Mouse (Mus musculus): ENCODE results near the gene Nbl1.

Nbl1 gene

GRCm38 (mm10) chr4:139092356-139093195, at the start of gene Nbl1:
Nbl1 (minus strand) TSS chr4:139092993.
- ChIA-PET CTCF (interaction anchor here (0.5 to 2.7 kb wide), 16 partner anchors 8 to 1105 kb away, joined by 3 to 9 read pairs (median 3); no protein-coding TSS in a partner anchor), POLR2A (interaction anchor here (0.6 to 3.3 kb wide), 15 partner anchors 8 to 766 kb away, joined by 3 to 19 read pairs (median 4); partner anchors contain the start of genes Akr7a5 (in 1 of the 4), Minos1 (in 1 of the 4) and Pqlc2 (in 1 of the 4))

GRCm38 (mm10) chr4:139141785-139142184, 49.0 kb upstream of the Nbl1 start:
- CTCF ChIA-PET, result interaction anchor here in 3 of 4 experiments (0.6 to 1.4 kb wide), 8 partner anchors 9 to 1102 kb away, joined by 3 to 5 read pairs (median 3); no protein-coding TSS in a partner anchor
- POLR2A ChIA-PET, result interaction anchor here in 3 of 4 experiments (0.5 to 2.0 kb wide), 13 partner anchors 11 to 1359 kb away, joined by 3 to 12 read pairs (median 4); partner anchors contain the start of genes Minos1 (in 2 of the 3) and Capzb (in 1 of the 3)

- CTCF ChIA-PET, result no interaction called here
These were observed 47.5 kb upstream of the Nbl1 start for GRCm38 (mm10) chr4:139140267-139140666.

GRCm38 (mm10) chr4:139136011-139136410, 43.2 kb upstream of the Nbl1 start:
- ChIA-PET POLR2A (interaction anchor here in 1 of 4 experiments (0.7 to 1.0 kb wide), 2 partner anchors 9 to 21 kb away, joined by 4 to 5 read pairs; no protein-coding TSS in a partner anchor), CTCF (interaction anchor here in 3 of 4 experiments (0.6 to 1.0 kb wide), 4 partner anchors 9 to 85 kb away, joined by 3 read pairs; no protein-coding TSS in a partner anchor)

More at GRCm38 (mm10) chr4:139140267-139140666, 47.5 kb upstream of the Nbl1 start:
- POLR2A ChIA-PET, result no interaction called here

DNA sequence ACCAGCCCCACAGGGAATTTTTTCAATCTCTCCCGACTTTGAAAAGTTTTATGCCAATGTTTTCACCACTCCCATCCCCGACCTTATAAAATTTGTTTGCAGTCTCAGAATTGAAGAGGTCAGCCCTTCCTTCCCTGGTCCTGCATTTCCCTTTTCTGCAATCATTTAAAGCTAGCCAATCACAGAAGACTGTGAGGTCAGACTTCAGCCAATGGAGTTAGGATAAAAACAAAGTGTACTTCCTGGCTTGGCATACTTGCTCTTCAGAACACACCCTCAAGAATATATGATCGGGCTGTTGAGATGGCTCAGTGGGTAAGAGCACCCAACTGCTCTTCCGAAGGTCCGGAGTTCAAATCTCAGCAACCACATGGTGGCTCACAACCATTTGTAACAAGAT, 40.3 kb upstream of the Nbl1 start:
- CTCF ChIA-PET, result interaction anchor here in 1 of 4 experiments (0.6 to 1.2 kb wide), 2 partner anchors 8 to 17 kb away, joined by 3 to 5 read pairs; no protein-coding TSS in a partner anchor
- POLR2A ChIA-PET, result no interaction called here

DNA sequence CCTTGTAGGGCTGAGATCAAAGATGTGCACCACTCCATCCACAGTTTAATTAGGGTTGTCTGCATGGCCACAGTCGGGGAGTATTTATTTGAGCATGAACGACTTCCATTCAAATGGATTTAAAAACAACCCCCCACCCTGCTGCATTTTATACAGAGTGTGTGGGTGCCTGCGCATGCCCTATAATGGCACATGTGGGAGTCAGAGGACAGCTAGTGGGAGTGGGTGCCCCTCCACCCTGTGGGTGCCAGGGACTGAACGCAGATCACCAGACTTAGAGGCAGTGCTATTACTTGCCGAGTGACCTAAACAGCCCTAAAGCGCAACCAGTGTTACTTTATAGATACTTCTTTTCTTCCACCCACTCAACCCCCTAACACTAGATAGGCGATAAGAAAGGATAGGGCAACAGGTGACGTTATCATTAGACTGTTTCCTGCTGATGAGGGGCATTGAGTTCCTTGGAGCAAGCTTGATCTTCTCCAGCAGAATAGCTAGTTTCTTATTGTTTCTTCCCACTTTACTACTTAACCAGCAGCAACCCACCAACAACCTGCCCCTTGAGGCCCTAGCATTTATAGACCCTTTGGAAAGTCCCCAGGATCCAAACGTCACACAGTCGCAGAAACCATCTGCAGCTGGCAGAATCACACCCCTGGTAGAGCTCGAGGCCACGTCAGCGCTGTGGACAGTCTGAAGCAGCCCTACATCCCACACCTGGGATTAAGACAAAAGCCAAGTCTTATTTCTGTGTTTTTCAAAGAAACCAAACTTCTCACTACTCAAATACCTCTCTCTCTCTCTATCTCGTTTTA, 39.3 kb upstream of the Nbl1 start:
- POLR2A ChIA-PET, result interaction anchor here in 1 of 4 experiments (1.1 to 2.6 kb wide), 2 partner anchors 15 to 24 kb away, joined by 4 to 17 read pairs; no protein-coding TSS in a partner anchor
- CTCF ChIA-PET, result interaction anchor here in 1 of 4 experiments (1.2 kb wide), 1 partner anchor 16 kb away, joined by 3 read pairs; no protein-coding TSS in a partner anchor

DNA sequence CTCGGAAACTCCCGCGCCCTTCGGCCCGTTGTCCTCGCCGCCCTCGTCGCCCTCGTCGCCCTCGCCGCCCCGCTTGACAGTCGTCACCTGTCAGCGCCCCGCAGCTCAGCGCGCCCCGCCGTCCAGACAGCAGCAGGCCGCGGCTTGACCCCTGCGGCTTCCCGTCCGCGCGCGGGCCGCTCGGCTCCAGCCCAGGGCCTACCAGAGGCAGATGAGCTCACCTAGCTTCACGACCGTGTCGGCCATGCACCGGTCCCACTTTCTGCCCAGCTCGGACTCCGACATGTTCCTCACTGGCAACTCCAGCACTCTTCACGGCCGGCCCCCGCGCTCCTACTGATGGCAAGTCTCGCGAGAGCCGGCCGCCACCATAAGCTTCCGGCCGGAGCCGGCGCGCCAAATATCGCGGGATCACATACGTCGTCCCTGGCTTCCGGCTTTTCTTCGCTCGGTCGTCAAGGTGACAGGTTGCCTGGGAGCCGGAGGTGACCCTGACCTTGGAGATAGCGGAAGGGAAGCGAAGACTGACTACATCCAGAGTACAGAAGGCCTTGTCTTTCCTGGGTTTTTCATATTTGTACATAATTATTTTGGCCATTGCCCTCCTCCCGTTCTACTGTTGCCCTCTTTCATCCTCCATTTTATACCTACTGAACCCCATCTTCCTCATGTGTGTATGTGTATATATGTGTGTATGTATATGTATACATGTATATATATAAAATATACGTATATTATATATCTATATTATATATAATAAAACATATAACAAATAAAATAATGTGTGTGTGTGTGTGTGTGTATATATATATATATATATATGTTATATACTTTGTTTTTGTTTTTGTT, 38.1 kb upstream of the Nbl1 start, which contains the start of gene Minos1:
Minos1 (minus strand) TSS at position 413 of the 849 bp plus-strand sequence.
- POLR2A ChIA-PET, result interaction anchor here in 3 of 4 experiments (0.5 to 2.8 kb wide), 64 partner anchors 8 to 1956 kb away, joined by 3 to 17 read pairs (median 4); partner anchors contain the start of genes Akr7a5 (in 3 of the 3), Pqlc2 (in 3 of the 3) and Capzb (in 2 of the 3)

GRCm38 (mm10) chr4:139129806-139130700, 37.3 kb upstream of the Nbl1 start:
- CTCF ChIA-PET, result interaction anchor here (0.6 to 2.2 kb wide), 20 partner anchors 12 to 274 kb away, joined by 3 to 6 read pairs (median 3); partner anchors contain the start of gene Otud3 (in 1 of the 4)
- POLR2A ChIA-PET, result interaction anchor here in 3 of 4 experiments (0.5 to 2.8 kb wide), 81 partner anchors 8 to 812 kb away, joined by 3 to 17 read pairs (median 4); partner anchors contain the start of genes Akr7a5 (in 3 of the 3), Pqlc2 (in 3 of the 3) and Capzb (in 2 of the 3)

More for the DNA sequence above, 38.1 kb upstream of the Nbl1 start, which contains the start of gene Minos1:
- CTCF ChIA-PET, result interaction anchor here (0.6 to 2.2 kb wide), 15 partner anchors 12 to 275 kb away, joined by 3 to 6 read pairs (median 3); partner anchors contain the start of gene Otud3 (in 1 of the 4)

DNA sequence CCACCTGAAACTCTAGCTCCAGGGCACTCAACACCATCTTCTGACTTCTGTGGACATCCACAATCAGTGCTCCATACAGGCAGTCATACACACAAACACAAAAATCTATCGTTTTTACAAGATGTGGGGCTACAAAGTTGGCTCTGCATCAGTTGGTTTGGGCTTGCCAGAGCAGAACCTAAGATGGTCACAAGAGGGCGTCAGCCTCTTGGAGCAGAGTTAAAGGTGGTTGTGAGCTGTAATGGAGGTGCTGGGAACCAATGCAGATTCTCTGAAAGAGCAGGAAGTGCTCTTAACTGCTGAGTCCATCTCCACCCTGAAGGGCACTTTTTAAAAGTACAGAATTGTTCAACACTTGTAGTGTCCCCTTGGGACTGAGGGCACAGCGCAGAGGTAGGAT, 33.7 kb upstream of the Nbl1 start:
- POLR2A ChIA-PET, result interaction anchor here in 2 of 4 experiments (0.5 to 2.7 kb wide), 6 partner anchors 9 to 20 kb away, joined by 3 to 8 read pairs (median 3); no protein-coding TSS in a partner anchor
- CTCF ChIA-PET, result interaction anchor here in 1 of 4 experiments (0.6 kb wide), 1 partner anchor 11 kb away, joined by 3 read pairs; no protein-coding TSS in a partner anchor

GRCm38 (mm10) chr4:139124940-139125339, 32.1 kb upstream of the Nbl1 start:
- POLR2A ChIA-PET, result no interaction called here
- CTCF ChIA-PET, result interaction anchor here in 1 of 4 experiments (0.6 kb wide), 1 partner anchor 469 kb away, joined by 3 read pairs; no protein-coding TSS in a partner anchor

DNA sequence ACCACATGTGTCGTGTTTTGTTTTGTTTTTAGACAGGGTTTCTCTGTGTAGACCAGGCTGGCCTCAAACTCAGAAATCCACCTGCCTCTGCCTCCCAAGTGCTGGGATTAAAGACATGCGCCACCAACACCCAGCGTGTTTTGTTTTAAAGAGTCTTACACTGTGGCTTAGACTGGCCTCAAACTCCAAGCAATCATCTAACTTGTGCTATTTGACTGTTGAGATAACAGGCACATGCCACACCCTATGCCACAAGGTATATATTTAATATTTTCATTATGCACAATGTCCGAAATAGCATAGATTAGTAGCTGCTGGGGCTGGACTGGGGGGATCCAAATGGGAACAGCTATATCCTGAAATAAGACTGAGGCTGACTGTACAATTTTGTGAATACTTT, 29.8 kb upstream of the Nbl1 start:
- ChIA-PET POLR2A (interaction anchor here in 2 of 4 experiments (1.0 to 2.7 kb wide), 4 partner anchors 8 to 189 kb away, joined by 3 to 12 read pairs (median 6); partner anchors contain the start of gene Minos1 (in 2 of the 2)), CTCF (interaction anchor here in 1 of 4 experiments (0.7 kb wide), 1 partner anchor 117 kb away, joined by 7 read pairs; no protein-coding TSS in a partner anchor)

GRCm38 (mm10) chr4:139120998-139121397, 28.2 kb upstream of the Nbl1 start:
- POLR2A ChIA-PET, result interaction anchor here in 2 of 4 experiments (1.0 to 2.7 kb wide), 4 partner anchors 9 to 16 kb away, joined by 3 to 12 read pairs (median 6); partner anchors contain the start of gene Minos1 (in 2 of the 2)
- CTCF ChIA-PET, result no interaction called here

GRCm38 (mm10) chr4:139120281-139120814, 27.6 kb upstream of the Nbl1 start:
- POLR2A ChIA-PET, result interaction anchor here in 2 of 4 experiments (1.0 to 2.7 kb wide), 4 partner anchors 9 to 12 kb away, joined by 3 to 12 read pairs (median 4); partner anchors contain the start of gene Minos1 (in 2 of the 2)
- CTCF ChIA-PET, result no interaction called here

DNA sequence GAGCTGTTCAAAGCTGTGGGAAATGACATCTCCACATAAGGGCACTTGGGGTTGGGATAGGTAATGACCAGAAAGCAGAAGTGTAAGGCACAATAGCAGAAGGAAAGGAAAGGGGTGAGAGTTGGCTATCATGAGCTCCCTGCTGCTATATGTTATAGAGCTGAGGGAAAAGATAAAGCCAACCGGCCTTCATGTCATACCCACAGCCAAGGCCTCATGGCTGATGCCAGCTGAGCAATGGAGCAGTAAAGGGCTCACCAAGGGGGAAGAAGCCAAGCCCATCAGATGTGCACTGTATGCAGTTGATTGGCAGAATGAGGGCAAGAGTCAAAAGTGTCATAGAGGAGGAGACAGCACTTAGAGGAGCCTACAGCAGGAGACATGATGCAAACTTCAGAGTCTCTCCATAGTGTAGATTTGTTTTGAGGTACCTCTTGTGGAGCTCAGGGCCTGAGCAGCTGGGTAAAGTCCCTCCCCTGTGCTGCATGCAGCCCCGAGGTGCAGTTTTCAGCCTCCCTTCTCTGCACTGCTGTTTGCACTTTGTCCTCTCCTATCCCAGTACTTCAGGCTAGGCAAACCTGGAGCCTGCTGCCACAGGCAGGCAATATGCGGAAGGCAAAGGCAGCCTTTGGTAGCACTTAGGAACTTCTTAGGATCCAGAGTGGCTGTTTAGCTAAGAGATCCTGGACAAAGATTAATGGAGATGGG, 23.7 kb upstream of the Nbl1 start:
- POLR2A ChIA-PET, result interaction anchor here in 3 of 4 experiments (0.9 to 3.1 kb wide), 10 partner anchors 10 to 940 kb away, joined by 3 to 17 read pairs (median 6); partner anchors contain the start of genes Minos1 (in 2 of the 3), Akr7a5 (in 1 of the 3) and Pqlc2 (in 1 of the 3)
- CTCF ChIA-PET, result interaction anchor here (0.6 to 2.2 kb wide), 21 partner anchors 8 to 1196 kb away, joined by 3 to 9 read pairs (median 4); partner anchors contain the start of genes Akr7a5 (in 1 of the 4), Minos1 (in 1 of the 4), Nbl1 (in 1 of the 4) and Pqlc2 (in 1 of the 4)
